Mouse (Mus musculus) brain, embryonic 14.5 days (tissue): ENCODE data around the gene Msl1. TPM values are rescaled to one million over a fixed set of nuclear protein-coding genes. Genes with fewer than 3 reads are reported as not detected.
A peak's percentile ranks its signal among the peaks of the same experiment; 100 is the strongest.

Experiments used
- DNase-seq: peaks from one replicate; pipeline ENCODE4 v3.0.0-alpha.2; 2011; ENCODE audit warnings: low read depth
- CTCF ChIP-seq: fragments of 200-500 bp; IDR thresholded peaks from 2 replicates; pipeline ENCODE4 v1.5.1; 2012; ENCODE audit warnings: inconsistent platforms, mild to moderate bottlenecking, moderate library complexity, borderline replicate concordance; ENCODE audit not compliant: insufficient read depth, insufficient read length; ENCODE audit errors: extremely low read depth
- POLR2A ChIP-seq: fragments of 200-500 bp; IDR thresholded peaks from 2 replicates; pipeline ENCODE4 v1.6.1; 2012; ENCODE audit warnings: mild to moderate bottlenecking, inconsistent platforms, borderline replicate concordance; ENCODE audit not compliant: poor library complexity, insufficient read depth, insufficient read length, severe bottlenecking; ENCODE audit errors: extremely low read depth
- polyA plus RNA-seq: library from polyadenylated mRNA; depleted of rRNA; stranded (reverse); fragments of >200 nt; gene quantifications from 2 replicates; pipeline ENCODE4 v1.2.3, GENCODE M21; 2012

Msl1 gene
- polyA plus RNA-seq, 1 experiment = 104 TPM

GRCm38 (mm10) chr11:98790631-98791205 lies 4.6 kb upstream of the Msl1 start:
- DNase-seq = no peak
- TF ChIP-seq CTCF (no peak), POLR2A (no peak)

GRCm38 (mm10) chr11:98791448-98791847 lies 3.9 kb upstream of the Msl1 start:
- TF ChIP-seq POLR2A (no peak), CTCF (no peak)
- DNase-seq = no peak

GRCm38 (mm10) chr11:98792081-98792480 lies 3.2 kb upstream of the Msl1 start:
- DNase-seq = no peak
- TF ChIP-seq POLR2A (no peak), CTCF (no peak)

- peak; percentile 86 for DNase-seq
- peak; percentile 43; the same call in 1 of the 2 replicates for TF ChIP-seq CTCF
- TF ChIP-seq POLR2A = no peak
These were observed 774 bp upstream of the Msl1 start for GRCm38 (mm10) chr11:98794469-98795014.

GRCm38 (mm10) chr11:98795714-98796514 lies 598 bp downstream of the Msl1 start:
- DNase-seq = peak; percentile 67
- TF ChIP-seq POLR2A (no peak), CTCF (0 out of 2 replicates have a peak, but pooled peaks have one; percentile 0)

GRCm38 (mm10) chr11:98796515-98797216 lies 1.4 kb downstream of the Msl1 start:
- no peak for TF ChIP-seq POLR2A
- no peak for TF ChIP-seq CTCF

GRCm38 (mm10) chr11:98797306-98797705 lies 2.0 kb downstream of the Msl1 start:
- no peak for DNase-seq
- no peak for TF ChIP-seq CTCF
- no peak for TF ChIP-seq POLR2A

More at GRCm38 (mm10) chr11:98796515-98797216, 1.4 kb downstream of the Msl1 start:
- peak; percentile 94 for DNase-seq

GRCm38 (mm10) chr11:98797909-98798308 lies 2.6 kb downstream of the Msl1 start:
- TF ChIP-seq POLR2A = no peak
- no peak for TF ChIP-seq CTCF
- DNase-seq = peak; percentile 37

- no peak for DNase-seq
- TF ChIP-seq POLR2A (no peak), CTCF (no peak)
These were observed 9.3 kb downstream of the Msl1 start, which contains the start of gene Casc3 for GRCm38 (mm10) chr11:98804605-98805004. Gene Casc3 (plus strand): TSS chr11:98804905.

- DNase-seq = no peak
- TF ChIP-seq CTCF = no peak
- no peak for TF ChIP-seq POLR2A
These were observed 13.1 kb downstream of the Msl1 start for GRCm38 (mm10) chr11:98808417-98808816.
